Mouse (Mus musculus) kidney, embryonic 14.5 days (tissue): ENCODE measurements around the gene Setd1b. TPM values are rescaled to one million over a fixed set of nuclear protein-coding genes. Genes with fewer than 3 reads are reported as not detected.

Experiments used
- ATAC-seq: fragments of 200-750 bp; cut with Nextera tagmentation; 2 replicates; pipeline ENCODE4 v1.8.0; 2017; ENCODE audit warnings: moderate number of reproducible peaks, mild to moderate bottlenecking, moderate TSS enrichment, moderate library complexity; ENCODE audit not compliant: low FRiP score, low TSS enrichment
- H3K27ac ChIP-seq: fragments of 300-500 bp; sonication (generic); 2 replicates; pipeline ENCODE4 v1.5.1; 2014; ENCODE audit warnings: low read depth, mild to moderate bottlenecking, low read length, moderate library complexity, mixed read lengths
- H3K27me3 ChIP-seq: fragments of 300-500 bp; sonication (generic); 2 replicates; pipeline ENCODE4 v1.6.1; 2014; ENCODE audit warnings: mild to moderate bottlenecking, low read length; ENCODE audit not compliant: control insufficient read depth, insufficient read depth
- H3K36me3 ChIP-seq: fragments of 300-500 bp; sonication (generic); 2 replicates; pipeline ENCODE4 v1.6.1; 2014; ENCODE audit warnings: low read length, mixed read lengths; ENCODE audit not compliant: control insufficient read depth, insufficient read depth
- H3K4me1 ChIP-seq: fragments of 300-500 bp; sonication (generic); 2 replicates; pipeline ENCODE4 v1.6.1; 2014; ENCODE audit warnings: low read length, mixed read lengths; ENCODE audit not compliant: control insufficient read depth, insufficient read depth
- H3K4me2 ChIP-seq: fragments of 300-500 bp; sonication (generic); replicated peaks from 2 replicates; pipeline ENCODE4 v1.6.1; 2014; ENCODE audit warnings: low read depth, mild to moderate bottlenecking, low read length
- H3K4me3 ChIP-seq: fragments of 300-500 bp; sonication (generic); 2 replicates; pipeline ENCODE4 v1.5.1; 2014; ENCODE audit warnings: mild to moderate bottlenecking, low read length
- H3K9ac ChIP-seq: fragments of 300-500 bp; sonication (generic); 2 replicates; pipeline ENCODE4 v1.6.1; 2014; ENCODE audit warnings: low read depth, mild to moderate bottlenecking, low read length, moderate library complexity
- H3K9me3 ChIP-seq: fragments of 300-500 bp; sonication (generic); 2 replicates; pipeline ENCODE4 v1.6.1; 2016; ENCODE audit warnings: low read length; ENCODE audit not compliant: control insufficient read depth
- WGBS: fragments of 180-500 bp; shearing (Covaris S2); extraction: QIAGEN DNeasy Blood & Tissue Kit; methylation state at CpG from one replicate; pipeline ENCODE4 v1.1.7; 2014; 5-methylcytosine and 5-hydroxymethylcytosine counted together
- polyA plus RNA-seq: library from polyadenylated mRNA; unstranded; fragments of >200 nt; fragmentation: Nextera tagmentation; extraction: Ambion mirVana; gene quantifications from 2 replicates; pipeline ENCODE4 v1.2.1, GENCODE M21; 2014

The Setd1b gene
- polyA plus RNA-seq: 16.6 and 16.7 TPM in 2 replicates

DNA sequence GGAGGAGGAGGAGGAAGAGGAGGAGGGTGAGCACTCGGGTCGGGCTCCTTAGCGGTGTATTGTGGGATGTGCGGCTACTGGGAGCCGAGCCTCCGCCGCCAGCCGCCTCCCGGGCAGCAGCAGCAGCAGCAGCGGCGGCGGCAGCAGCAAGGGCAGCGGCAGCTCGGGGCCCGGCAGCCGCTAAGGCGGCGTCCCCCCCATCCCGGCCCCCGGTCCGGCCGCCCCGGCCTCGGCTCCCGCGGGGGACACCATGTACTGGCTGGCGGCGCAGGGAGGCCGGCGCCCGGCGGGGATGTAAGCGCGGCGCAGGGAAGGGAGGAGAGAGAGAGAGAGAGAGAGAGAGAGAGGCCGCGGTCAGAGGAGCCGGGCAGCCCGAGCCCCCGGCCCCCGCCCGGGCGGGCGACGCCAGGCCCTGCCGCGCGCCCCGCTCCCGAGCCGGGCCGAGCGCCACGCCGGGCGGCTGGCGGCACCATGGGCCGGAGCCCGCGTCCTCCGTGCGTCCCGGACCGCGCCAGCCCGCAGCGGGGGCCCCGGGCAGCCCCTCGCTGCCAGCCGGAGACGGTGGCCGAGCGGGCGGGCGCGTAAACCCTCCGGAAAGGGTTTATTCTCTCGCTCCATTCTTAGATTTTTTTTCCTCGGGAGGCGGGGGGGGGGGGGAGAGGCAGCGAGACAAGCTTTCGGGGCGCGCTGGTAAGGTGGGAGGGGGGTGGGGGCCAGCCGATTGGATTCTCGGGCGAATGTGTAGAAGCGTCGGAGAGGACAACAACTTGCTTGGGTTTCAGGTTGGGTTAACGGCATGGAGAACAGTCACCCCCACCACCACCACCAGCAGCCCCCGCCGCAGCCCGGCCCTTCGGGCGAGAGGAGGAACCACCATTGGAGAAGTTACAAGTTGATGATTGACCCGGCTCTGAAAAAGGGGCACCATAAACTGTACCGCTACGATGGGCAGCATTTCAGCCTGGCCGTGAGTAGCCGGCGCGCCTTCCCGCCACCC, at the start of gene Setd1b:
Gene Setd1b, plus strand, starts transcription at position 33 of the 997 bp plus-strand sequence.
- H3K4me2 ChIP-seq: peak within 1 kb of the TSS; percentile 100
- peak within 1 kb of the TSS; percentile 96 for H3K4me3 ChIP-seq
- peaks cover 24% of the 10 kb centered on the region for H3K4me1 ChIP-seq
- peak within 1 kb of the TSS; percentile 100 for H3K9ac ChIP-seq
- no peaks in the 10 kb centered on the region for H3K27me3 ChIP-seq
- under 1% methylated on average over 89 of the region's 103 CpGs for WGBS
- H3K9me3 ChIP-seq: no peaks in the 10 kb centered on the region
- H3K27ac ChIP-seq: peak within 1 kb of the TSS; percentile 100
- ATAC-seq: no peak
- H3K36me3 ChIP-seq: peaks cover 23% of the 10 kb centered on the region

DNA sequence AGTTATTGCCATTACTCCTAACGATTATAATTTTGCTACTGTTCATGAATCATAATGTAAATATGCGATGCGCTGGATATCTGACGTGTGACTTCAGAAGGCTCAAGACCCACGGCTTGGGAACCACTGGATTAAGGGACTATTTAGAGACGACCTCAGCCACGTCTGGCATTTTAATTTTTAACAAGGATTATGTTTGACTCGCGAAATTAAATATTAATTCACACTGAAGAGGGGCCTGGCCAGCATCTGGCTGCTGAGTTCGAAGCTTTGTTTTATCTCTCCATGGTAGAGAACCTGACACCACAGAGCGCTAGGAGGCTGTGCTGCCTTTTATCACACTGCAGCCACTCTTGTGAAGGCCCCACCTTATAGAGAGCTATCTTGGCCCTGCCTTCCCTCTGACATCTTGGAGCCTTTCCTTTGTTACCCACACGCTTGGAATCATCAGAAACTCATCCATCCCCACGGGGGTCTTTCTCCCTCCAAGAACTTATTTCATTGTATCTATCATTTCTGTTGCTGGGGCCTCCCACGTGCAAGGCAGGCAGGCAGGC, 48.8 kb upstream of the Setd1b start:
- Histone ChIP-seq H3K27me3 (no peaks in the 10 kb centered on the region), H3K27ac (no peak overlapping the region), H3K4me2 (no peak overlapping the region), H3K4me1 (peaks cover 5% of the 10 kb centered on the region; the same call in 1 of the 2 replicates), H3K4me3 (no peak overlapping the region), H3K9ac (no peak overlapping the region), H3K9me3 (peaks cover 2% of the 10 kb centered on the region; the same call in 1 of the 2 replicates), H3K36me3 (no peaks in the 10 kb centered on the region)
- WGBS: 83% methylated on average over 14 of the region's 14 CpGs
- no peak for ATAC-seq

DNA sequence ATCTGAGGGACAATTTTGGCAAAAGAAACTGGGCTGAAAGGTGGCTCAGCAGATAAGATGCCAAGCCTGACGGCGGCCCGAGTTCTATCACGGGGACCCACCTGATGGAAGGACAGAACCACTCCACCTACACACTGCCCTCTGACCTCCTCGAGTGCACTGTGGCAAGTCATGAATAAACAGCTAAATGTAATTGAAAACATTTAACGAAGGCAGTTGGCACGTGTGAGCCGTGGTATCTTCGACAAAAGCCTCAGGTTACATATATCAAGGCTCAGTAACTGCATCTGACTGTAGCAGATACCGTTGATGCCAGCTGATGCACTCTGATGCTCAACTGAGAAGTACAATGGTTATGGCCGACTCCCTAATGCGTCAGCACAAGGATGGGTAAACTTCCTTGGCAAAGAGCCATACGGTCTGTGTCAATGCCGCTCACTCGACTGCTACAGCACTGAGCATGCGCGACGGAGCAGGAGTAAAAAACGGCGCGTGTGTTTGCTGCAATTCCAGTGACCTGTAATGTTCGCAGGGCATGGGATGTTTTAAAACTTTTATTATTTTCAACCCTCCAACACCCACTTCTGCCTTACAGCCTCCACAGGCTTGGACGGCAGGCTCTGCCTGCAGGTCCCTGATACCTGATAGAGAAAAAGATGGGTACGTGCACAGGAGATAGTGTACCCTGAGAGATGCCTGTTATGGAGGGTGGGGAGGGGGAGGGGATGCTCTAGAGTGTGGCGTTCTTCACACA, 47.6 kb upstream of the Setd1b start:
- no peak for ATAC-seq
- Histone ChIP-seq H3K4me1 (peaks cover 5% of the 10 kb centered on the region; the same call in 1 of the 2 replicates), H3K4me2 (peak overlapping the region; percentile 21; the same call in 1 of the 2 replicates), H3K36me3 (peaks cover 2% of the 10 kb centered on the region; the same call in 1 of the 2 replicates), H3K27ac (no peak overlapping the region), H3K4me3 (no peak overlapping the region), H3K9me3 (peaks cover 2% of the 10 kb centered on the region; the same call in 1 of the 2 replicates), H3K27me3 (no peaks in the 10 kb centered on the region), H3K9ac (no peak overlapping the region)
- 60% methylated on average over 25 of the region's 25 CpGs for WGBS

DNA sequence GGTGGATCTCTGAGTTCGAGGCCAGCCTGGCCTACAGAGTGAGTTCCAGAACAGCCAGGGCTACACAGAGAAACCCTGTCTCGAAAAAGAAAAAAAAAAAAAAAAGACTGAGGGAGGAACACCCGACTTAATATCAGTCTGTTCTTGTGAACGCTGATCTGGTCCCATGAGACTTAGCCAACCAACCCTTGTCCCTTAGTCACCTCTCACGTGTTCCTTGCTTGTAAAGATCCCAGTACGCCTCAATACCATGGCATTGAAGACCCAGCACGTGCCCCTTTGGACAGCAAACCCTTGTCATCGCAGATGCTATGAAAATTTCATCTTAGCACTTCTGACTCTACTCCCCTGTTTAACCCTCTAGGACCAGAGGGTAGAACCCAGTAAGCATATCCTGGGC, 45.7 kb upstream of the Setd1b start:
- ATAC-seq: no peak
- WGBS: 93% methylated on average over 8 of the region's 8 CpGs
- Histone ChIP-seq H3K9me3 (no peaks in the 10 kb centered on the region), H3K9ac (no peak overlapping the region), H3K4me1 (peaks cover 5% of the 10 kb centered on the region; the same call in 1 of the 2 replicates), H3K4me3 (no peak overlapping the region), H3K4me2 (no peak overlapping the region), H3K27me3 (no peaks in the 10 kb centered on the region), H3K36me3 (peaks cover 6% of the 10 kb centered on the region; the same call in 1 of the 2 replicates), H3K27ac (no peak overlapping the region)

DNA sequence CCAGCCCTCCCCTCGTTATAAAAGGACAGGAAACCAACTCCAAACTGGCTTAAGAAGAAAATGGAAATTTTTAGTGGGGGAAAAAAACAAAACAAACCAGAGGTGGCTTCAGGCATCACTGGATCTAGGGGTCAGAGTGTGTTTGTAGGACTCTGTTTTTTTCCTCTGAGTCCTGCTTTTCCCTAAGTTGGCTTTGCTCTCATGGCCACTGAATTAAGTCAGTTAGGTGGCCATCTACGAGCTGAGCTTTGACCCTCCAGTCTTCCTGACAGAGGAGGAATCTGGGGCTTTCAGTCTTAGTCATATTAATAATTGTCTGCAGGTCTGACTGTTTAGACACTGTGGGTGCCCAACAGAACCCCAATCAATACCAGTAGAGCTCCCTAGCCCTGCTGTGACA, 43.5 kb upstream of the Setd1b start:
- Histone ChIP-seq H3K36me3 (peaks cover 6% of the 10 kb centered on the region; the same call in 1 of the 2 replicates), H3K9me3 (no peaks in the 10 kb centered on the region), H3K4me3 (no peak overlapping the region), H3K4me2 (no peak overlapping the region), H3K27me3 (no peaks in the 10 kb centered on the region), H3K27ac (no peak overlapping the region), H3K4me1 (peaks cover 15% of the 10 kb centered on the region), H3K9ac (no peak overlapping the region)
- 73% methylated on average over 2 of the region's 2 CpGs for WGBS
- ATAC-seq: no peak

DNA sequence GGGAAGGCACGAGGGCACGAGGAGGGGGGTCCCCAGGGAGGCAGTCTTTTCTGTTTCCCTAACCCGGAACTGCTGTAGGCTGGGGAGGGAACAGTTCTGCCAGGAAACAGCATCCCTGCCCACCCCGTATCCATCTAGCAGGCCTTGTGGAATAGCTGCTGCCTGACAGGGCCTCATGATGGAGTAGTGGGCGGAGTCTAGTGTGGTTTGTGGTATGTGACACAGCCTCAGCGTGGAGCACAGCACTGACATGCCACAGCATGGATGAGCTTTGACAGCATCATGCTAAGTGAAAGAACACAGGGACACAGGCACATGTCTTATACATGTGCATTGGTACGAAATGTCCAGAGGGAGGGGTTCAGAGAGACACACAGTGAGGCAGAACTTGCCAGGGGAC, 39.6 kb upstream of the Setd1b start:
- no peak for ATAC-seq
- no peak overlapping the region for H3K4me3 ChIP-seq
- H3K36me3 ChIP-seq: peaks cover 6% of the 10 kb centered on the region; the same call in 1 of the 2 replicates
- H3K9me3 ChIP-seq: no peaks in the 10 kb centered on the region
- H3K27ac ChIP-seq: no peak overlapping the region
- H3K9ac ChIP-seq: no peak overlapping the region
- 38% methylated on average over 7 of the region's 7 CpGs for WGBS
- H3K4me1 ChIP-seq: peaks cover 13% of the 10 kb centered on the region
- H3K27me3 ChIP-seq: no peaks in the 10 kb centered on the region
- H3K4me2 ChIP-seq: no peak overlapping the region

DNA sequence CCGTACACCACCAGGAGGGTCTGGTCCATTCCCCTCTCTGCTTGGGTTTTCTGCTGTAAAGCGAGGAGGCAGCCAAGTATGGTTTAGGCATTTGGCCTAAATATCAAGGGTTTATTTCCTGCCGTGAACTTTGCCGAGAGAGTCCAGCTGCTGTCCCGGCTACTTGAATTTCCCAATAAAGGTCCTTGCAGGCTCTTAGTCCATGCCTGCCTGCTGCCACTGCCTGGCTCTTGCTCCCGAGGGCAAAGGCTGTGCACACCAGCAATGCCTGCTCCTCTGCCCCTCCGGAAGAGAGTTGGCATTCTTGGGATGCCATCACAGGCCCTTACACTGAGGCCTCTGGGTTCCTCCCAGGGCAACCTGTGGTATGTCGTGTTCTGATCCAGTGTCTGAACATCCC, 38.4 kb upstream of the Setd1b start:
- Histone ChIP-seq H3K9ac (peak overlapping the region; percentile 18; the same call in 1 of the 2 replicates), H3K9me3 (no peaks in the 10 kb centered on the region), H3K4me3 (no peak overlapping the region), H3K27me3 (no peaks in the 10 kb centered on the region), H3K4me2 (no peak overlapping the region), H3K36me3 (peaks cover 6% of the 10 kb centered on the region; the same call in 1 of the 2 replicates), H3K4me1 (peaks cover 13% of the 10 kb centered on the region), H3K27ac (no peak overlapping the region)
- peak; percentile 62; the same call in 1 of the 2 replicates for ATAC-seq
- whole genome bisulfite sequencing: 41% methylated on average over 8 of the region's 8 CpGs

DNA sequence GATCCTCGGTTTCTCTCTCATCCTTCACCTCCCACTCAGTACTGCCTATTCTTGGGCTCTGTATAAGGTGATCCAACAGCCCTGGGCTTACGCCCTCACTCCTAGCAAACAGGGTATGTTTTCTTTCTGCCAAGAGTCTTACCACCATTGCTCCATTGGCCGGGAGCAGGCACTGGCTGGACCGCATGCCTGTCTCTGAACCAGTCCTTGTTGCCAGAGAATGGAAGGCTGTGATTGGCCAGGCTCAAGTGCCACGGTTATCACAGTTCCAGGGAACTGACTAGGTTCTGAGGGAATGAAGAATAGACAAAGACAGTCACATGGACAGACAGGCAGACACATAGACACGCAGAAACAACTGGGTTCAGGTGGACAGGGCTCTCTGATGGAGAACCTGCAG, 37.2 kb upstream of the Setd1b start:
- H3K4me2 ChIP-seq: no peak overlapping the region
- no peaks in the 10 kb centered on the region for H3K27me3 ChIP-seq
- H3K4me3 ChIP-seq: no peak overlapping the region
- H3K36me3 ChIP-seq: 0 out of 2 replicates have a peak, but pooled peaks cover 3% of the 10 kb centered on the region
- peaks cover 23% of the 10 kb centered on the region for H3K4me1 ChIP-seq
- H3K9ac ChIP-seq: no peak overlapping the region
- no peak overlapping the region for H3K27ac ChIP-seq
- 91% methylated on average over 6 of the region's 6 CpGs for WGBS
- no peaks in the 10 kb centered on the region for H3K9me3 ChIP-seq
- no peak for ATAC-seq
